Mouse (Mus musculus): ENCODE measurements around the gene Ubn2. TPM values are rescaled to one million over a fixed set of nuclear protein-coding genes. Genes with fewer than 3 reads are reported as not detected.

Ubn2 gene
- total and polyA plus RNA-seq, 2 experiments from 2014 or later: 13.5 to 24.0 TPM

DNA sequence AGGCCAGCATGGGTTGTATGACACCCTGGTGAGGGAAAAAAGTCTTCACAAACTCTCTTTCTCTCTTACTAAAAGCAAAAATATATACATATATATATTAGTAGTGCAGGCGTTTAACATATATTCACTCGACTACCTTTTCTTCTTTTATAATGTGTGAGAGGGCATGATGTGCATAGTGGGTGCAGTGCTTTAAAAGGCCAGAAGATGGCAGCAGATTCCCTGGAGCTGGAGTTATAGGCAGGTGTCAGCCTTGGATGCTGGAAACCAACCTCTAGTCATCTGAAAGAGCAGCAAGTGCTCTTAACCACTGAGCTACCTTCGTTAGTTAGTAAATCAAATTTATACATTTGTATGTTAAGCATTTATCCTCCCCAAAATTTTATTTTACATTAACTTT lies 58.8 kb downstream of the Ubn2 start:
- H3K27me3 ChIP-seq (ENCODE audit: insufficient read depth, low read length): no peaks in the 10 kb centered on the region
- H3K9me3 ChIP-seq (ENCODE audit: low read length): no peaks in the 10 kb centered on the region
- H3K9ac ChIP-seq (replicated peaks; ENCODE audit: low read length, poor library complexity, severe bottlenecking): no peak overlapping the region
- no peaks in the 10 kb centered on the region for H3K4me1 ChIP-seq (ENCODE audit: insufficient read depth, low read length)
- DNase-seq (ENCODE audit: low spot score) (peak; percentile 36), ATAC-seq (ENCODE audit: low FRiP score) (no peak)
- TF ChIP-seq CTCF (IDR thresholded peaks at IDR 0.05): peak; percentile 76
- no peak overlapping the region for H3K27ac ChIP-seq (ENCODE audit: low read depth, low read length)
- H3K36me3 ChIP-seq (ENCODE audit: insufficient read depth, low read length): peaks cover 24% of the 10 kb centered on the region
- H3K4me2 ChIP-seq (ENCODE audit: low read depth, low read length, poor library complexity, severe bottlenecking): no peak overlapping the region
- H3K4me3 ChIP-seq (ENCODE audit: low read depth, low read length): no peak overlapping the region
- WGBS: 85% methylated on average over 3 of the region's 3 CpGs

GRCm38 (mm10) chr6:38495641-38496040 lies 61.9 kb downstream of the Ubn2 start:
- Histone ChIP-seq H3K36me3 (ENCODE audit: insufficient read depth, low read length) (peaks cover 23% of the 10 kb centered on the region), H3K27me3 (ENCODE audit: insufficient read depth, low read length) (no peaks in the 10 kb centered on the region), H3K4me2 (ENCODE audit: low read depth, low read length, poor library complexity, severe bottlenecking) (no peak overlapping the region), H3K4me3 (ENCODE audit: low read depth, low read length) (no peak overlapping the region), H3K4me1 (ENCODE audit: insufficient read depth, low read length) (no peaks in the 10 kb centered on the region), H3K27ac (ENCODE audit: low read depth, low read length) (no peak overlapping the region), H3K9ac (replicated peaks; ENCODE audit: low read length, poor library complexity, severe bottlenecking) (no peak overlapping the region), H3K9me3 (ENCODE audit: low read length) (no peaks in the 10 kb centered on the region)
- TF ChIP-seq CTCF (IDR thresholded peaks at IDR 0.05): no peak
- WGBS: 66% methylated on average over 4 of the region's 4 CpGs
- no peak for ATAC-seq (ENCODE audit: low FRiP score)
- DNase-seq (ENCODE audit: low spot score): peak; percentile 9

DNA sequence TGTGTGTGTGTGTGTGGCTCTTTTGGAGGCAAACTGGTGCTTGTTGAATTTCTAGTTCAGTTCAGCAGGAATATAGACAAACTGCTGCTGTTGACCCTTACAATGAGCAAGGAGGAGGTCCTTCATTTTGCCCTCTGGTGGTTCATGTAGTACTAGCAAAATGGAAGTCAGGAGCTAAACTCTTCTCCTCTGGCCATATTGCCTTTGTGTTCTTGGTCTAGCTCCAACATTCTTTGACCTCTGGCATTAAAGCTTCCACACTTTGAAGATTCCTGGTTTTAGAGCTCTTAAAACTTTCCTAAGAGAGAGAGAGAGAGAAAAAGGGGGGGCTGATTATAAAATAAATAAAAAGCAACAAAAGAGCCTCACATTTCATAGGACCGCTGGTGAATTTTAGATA lies 78.3 kb downstream of the Ubn2 start:
- Histone ChIP-seq H3K9me3 (ENCODE audit: low read length) (no peaks in the 10 kb centered on the region), H3K27ac (ENCODE audit: low read depth, low read length) (no peak overlapping the region), H3K4me2 (ENCODE audit: low read depth, low read length, poor library complexity, severe bottlenecking) (no peak overlapping the region), H3K4me3 (ENCODE audit: low read depth, low read length) (no peak overlapping the region), H3K9ac (replicated peaks; ENCODE audit: low read length, poor library complexity, severe bottlenecking) (no peak overlapping the region), H3K36me3 (ENCODE audit: insufficient read depth, low read length) (peaks cover 4% of the 10 kb centered on the region; the same call in 1 of the 2 replicates), H3K27me3 (ENCODE audit: insufficient read depth, low read length) (no peaks in the 10 kb centered on the region), H3K4me1 (ENCODE audit: insufficient read depth, low read length) (no peaks in the 10 kb centered on the region)
- peak; percentile 20; the same call in 1 of the 2 replicates for TF ChIP-seq CTCF (IDR thresholded peaks at IDR 0.05)
- 97% methylated on average over 1 of the region's 1 CpGs for WGBS
- ATAC-seq (ENCODE audit: low FRiP score) (no peak), DNase-seq (ENCODE audit: low spot score) (no peak)

DNA sequence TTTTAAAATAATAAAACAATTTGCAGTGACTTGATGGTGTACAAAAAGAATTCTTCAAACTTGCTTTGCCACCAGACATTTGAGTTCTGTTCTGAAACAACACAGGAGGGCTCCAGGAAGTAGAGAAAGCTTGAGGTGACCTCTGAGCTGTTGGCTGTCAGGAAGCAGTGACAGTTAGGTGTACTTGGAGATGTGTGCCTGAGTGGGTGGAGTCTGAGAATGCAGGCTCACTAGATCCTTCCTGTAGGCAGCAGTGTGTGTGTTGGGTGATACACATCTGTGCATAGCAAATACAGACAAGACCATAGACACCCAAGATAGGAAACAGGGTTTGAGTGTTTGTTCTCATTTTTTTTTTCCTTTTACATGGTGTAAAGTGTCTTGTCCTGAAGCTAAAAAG lies 79.1 kb downstream of the Ubn2 start:
- H3K27ac ChIP-seq (ENCODE audit: low read depth, low read length): no peak overlapping the region
- H3K9ac ChIP-seq (replicated peaks; ENCODE audit: low read length, poor library complexity, severe bottlenecking): no peak overlapping the region
- no peaks in the 10 kb centered on the region; the same call in 1 of the 2 replicates for H3K36me3 ChIP-seq (ENCODE audit: insufficient read depth, low read length)
- no peaks in the 10 kb centered on the region for H3K27me3 ChIP-seq (ENCODE audit: insufficient read depth, low read length)
- ATAC-seq (ENCODE audit: low FRiP score) (no peak), DNase-seq (ENCODE audit: low spot score) (no peak)
- TF ChIP-seq CTCF (IDR thresholded peaks at IDR 0.05): no peak
- H3K4me3 ChIP-seq (ENCODE audit: low read depth, low read length): no peak overlapping the region
- no peak overlapping the region for H3K4me2 ChIP-seq (ENCODE audit: low read depth, low read length, poor library complexity, severe bottlenecking)
- H3K4me1 ChIP-seq (ENCODE audit: insufficient read depth, low read length): no peaks in the 10 kb centered on the region
- H3K9me3 ChIP-seq (ENCODE audit: low read length): no peaks in the 10 kb centered on the region

- H3K36me3 ChIP-seq (ENCODE audit: insufficient read depth, low read length): no peaks in the 10 kb centered on the region; the same call in 1 of the 2 replicates
- no peaks in the 10 kb centered on the region for H3K27me3 ChIP-seq (ENCODE audit: insufficient read depth, low read length)
- 86% methylated on average over 4 of the region's 4 CpGs for WGBS
- no peaks in the 10 kb centered on the region for H3K4me1 ChIP-seq (ENCODE audit: insufficient read depth, low read length)
- no peaks in the 10 kb centered on the region for H3K9me3 ChIP-seq (ENCODE audit: low read length)
- no peak overlapping the region for H3K9ac ChIP-seq (replicated peaks; ENCODE audit: low read length, poor library complexity, severe bottlenecking)
- H3K4me3 ChIP-seq (ENCODE audit: low read depth, low read length): no peak overlapping the region
- no peak overlapping the region for H3K27ac ChIP-seq (ENCODE audit: low read depth, low read length)
- no peak for ATAC-seq (ENCODE audit: low FRiP score)
- no peak for DNase-seq (ENCODE audit: low spot score)
- TF ChIP-seq CTCF (IDR thresholded peaks at IDR 0.05): no peak
- H3K4me2 ChIP-seq (ENCODE audit: low read depth, low read length, poor library complexity, severe bottlenecking): no peak overlapping the region
Measured at GRCm38 (mm10) chr6:38515201-38515600, 81.5 kb downstream of the Ubn2 start.

DNA sequence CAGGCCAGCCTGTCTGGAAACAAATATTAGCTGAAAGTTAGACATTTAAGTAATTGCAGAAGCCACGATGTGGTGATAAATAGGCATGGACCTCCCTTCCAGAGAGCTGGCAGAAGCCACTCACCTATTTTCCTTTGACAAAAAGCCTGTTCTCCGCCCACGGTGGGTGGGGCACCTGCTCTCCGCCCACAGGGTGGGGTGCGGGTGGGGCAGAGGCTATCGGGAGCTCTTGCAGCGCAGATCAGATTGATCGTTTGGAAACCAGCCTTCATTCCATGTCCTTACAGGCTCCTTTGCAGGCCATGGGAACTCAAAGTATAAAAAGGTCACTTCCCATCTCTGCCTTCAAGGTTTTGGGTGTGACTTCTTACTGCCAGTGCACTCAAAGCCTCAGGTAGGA lies 90.1 kb downstream of the Ubn2 start:
- H3K4me3 ChIP-seq (ENCODE audit: low read depth, low read length): no peak overlapping the region
- H3K27me3 ChIP-seq (ENCODE audit: insufficient read depth, low read length): no peaks in the 10 kb centered on the region
- no peak overlapping the region for H3K27ac ChIP-seq (ENCODE audit: low read depth, low read length)
- ATAC-seq (ENCODE audit: low FRiP score) (no peak), DNase-seq (ENCODE audit: low spot score) (no peak)
- 26% methylated on average over 8 of the region's 8 CpGs for WGBS
- no peak overlapping the region for H3K4me2 ChIP-seq (ENCODE audit: low read depth, low read length, poor library complexity, severe bottlenecking)
- H3K4me1 ChIP-seq (ENCODE audit: insufficient read depth, low read length): no peaks in the 10 kb centered on the region
- H3K9ac ChIP-seq (replicated peaks; ENCODE audit: low read length, poor library complexity, severe bottlenecking): no peak overlapping the region
- 0 out of 2 replicates have a peak, but pooled peaks cover 5% of the 10 kb centered on the region for H3K36me3 ChIP-seq (ENCODE audit: insufficient read depth, low read length)
- TF ChIP-seq CTCF (IDR thresholded peaks at IDR 0.05): no peak
- no peaks in the 10 kb centered on the region for H3K9me3 ChIP-seq (ENCODE audit: low read length)
